Mouse (Mus musculus) layer of hippocampus, postnatal 14 days (tissue): ENCODE measurements at regions not wholly inside any gene's neighbourhood (a gene's known extent, or its start where the extent isn't known, plus 50 kb on each side); places are given as distances from the start of the nearest gene placed in this dataset.
A peak's percentile ranks its signal among the peaks of the same experiment; 100 is the strongest.

Source experiments
- DNase-seq, 2 experiments: peaks; one replicate each; pipeline ENCODE4 v3.0.0; 2021 to 2022; ENCODE audit warnings: low spot score in 2 of 2, mixed read lengths in 1 of 2

- no peak for DNase-seq
These were observed 1035.2 kb upstream of the B3galt2 start for GRCm38 (mm10) chr1:142605224-142605623.

- no peak for DNase-seq
These were observed 1034.4 kb upstream of the B3galt2 start for GRCm38 (mm10) chr1:142606082-142606481.

GRCm38 (mm10) chr1:142621464-142621863, 1019.0 kb upstream of the B3galt2 start:
- DNase-seq = no peak

- no peak for DNase-seq
These were observed 1016.2 kb upstream of the B3galt2 start for GRCm38 (mm10) chr1:142624303-142624702.

- DNase-seq = no peak
These were observed 985.2 kb upstream of the B3galt2 start for GRCm38 (mm10) chr1:142655289-142655688.

- no peak for DNase-seq
These were observed 975.2 kb upstream of the B3galt2 start for GRCm38 (mm10) chr1:142665262-142665661.

- DNase-seq = no peak
These were observed 960.5 kb upstream of the B3galt2 start for GRCm38 (mm10) chr1:142679917-142680316.

- no peak for DNase-seq
These were observed 951.6 kb upstream of the B3galt2 start for GRCm38 (mm10) chr1:142688828-142689227.

GRCm38 (mm10) chr1:142695179-142695578, 945.3 kb upstream of the B3galt2 start:
- no peak for DNase-seq

GRCm38 (mm10) chr1:142708263-142708662, 932.2 kb upstream of the B3galt2 start:
- no peak for DNase-seq

GRCm38 (mm10) chr1:142730259-142730658, 910.2 kb upstream of the B3galt2 start:
- DNase-seq = no peak

GRCm38 (mm10) chr1:142734108-142734507, 906.4 kb upstream of the B3galt2 start:
- DNase-seq = no peak

GRCm38 (mm10) chr1:142738376-142738775, 902.1 kb upstream of the B3galt2 start:
- DNase-seq = no peak

- DNase-seq = peak; percentile 4 to 5
These were observed 898.2 kb upstream of the B3galt2 start for GRCm38 (mm10) chr1:142742307-142742706.

GRCm38 (mm10) chr1:142771010-142771409, 869.5 kb upstream of the B3galt2 start:
- DNase-seq = no peak
